Mouse (Mus musculus): ENCODE results near the gene Ifitm5. TPM values are rescaled to one million over a fixed set of nuclear protein-coding genes. Genes with fewer than 3 reads are reported as not detected.

Gene Ifitm5
- polyA plus RNA-seq, 1 experiment from 2014 or later: 6.6 TPM

- H3K9me3 ChIP-seq (ENCODE audit: control insufficient read depth, low read length): no peaks in the 10 kb centered on the region
- H3K36me3 ChIP-seq (ENCODE audit: control insufficient read depth, insufficient read depth, low read length): peaks cover 26% of the 10 kb centered on the region
- WGBS: 33% methylated on average over 7 of the region's 7 CpGs
- H3K4me3 ChIP-seq (ENCODE audit: low read length): no peak overlapping the region
- H3K27me3 ChIP-seq (ENCODE audit: control insufficient read depth, insufficient read depth, low read depth, low read length): no peaks in the 10 kb centered on the region
- H3K9ac ChIP-seq (ENCODE audit: low read length): no peak overlapping the region
- no peak for ATAC-seq (ENCODE audit: low read depth)
- H3K4me2 ChIP-seq (ENCODE audit: low read depth, low read length): no peak overlapping the region
- peaks cover 28% of the 10 kb centered on the region for H3K4me1 ChIP-seq (replicated peaks; ENCODE audit: control insufficient read depth, insufficient read depth, low read length)
- peak overlapping the region; percentile 33; the same call in 1 of the 2 replicates for H3K27ac ChIP-seq (ENCODE audit: low read length)
These were observed 3.1 kb downstream of the Ifitm5 start for GRCm38 (mm10) chr7:140946980-140947379.

- Histone ChIP-seq H3K4me1 (replicated peaks; ENCODE audit: control insufficient read depth, insufficient read depth, low read length) (peaks cover 26% of the 10 kb centered on the region), H3K27ac (ENCODE audit: low read length) (no peak overlapping the region), H3K4me2 (ENCODE audit: low read depth, low read length) (no peak overlapping the region), H3K36me3 (ENCODE audit: control insufficient read depth, insufficient read depth, low read length) (peaks cover 26% of the 10 kb centered on the region), H3K4me3 (ENCODE audit: low read length) (no peak overlapping the region), H3K9ac (ENCODE audit: low read length) (no peak overlapping the region), H3K9me3 (ENCODE audit: control insufficient read depth, low read length) (no peaks in the 10 kb centered on the region), H3K27me3 (ENCODE audit: control insufficient read depth, insufficient read depth, low read depth, low read length) (no peaks in the 10 kb centered on the region)
- ATAC-seq (ENCODE audit: low read depth): no peak
- WGBS: 87% methylated on average over 10 of the region's 10 CpGs
These were observed 3.8 kb downstream of the Ifitm5 start for GRCm38 (mm10) chr7:140946311-140946710.

- Histone ChIP-seq H3K4me3 (ENCODE audit: low read length) (no peak overlapping the region), H3K36me3 (ENCODE audit: control insufficient read depth, insufficient read depth, low read length) (peaks cover 26% of the 10 kb centered on the region), H3K4me1 (replicated peaks; ENCODE audit: control insufficient read depth, insufficient read depth, low read length) (peaks cover 16% of the 10 kb centered on the region), H3K9me3 (ENCODE audit: control insufficient read depth, low read length) (no peaks in the 10 kb centered on the region), H3K4me2 (ENCODE audit: low read depth, low read length) (no peak overlapping the region), H3K27ac (ENCODE audit: low read length) (no peak overlapping the region), H3K27me3 (ENCODE audit: control insufficient read depth, insufficient read depth, low read depth, low read length) (no peaks in the 10 kb centered on the region), H3K9ac (ENCODE audit: low read length) (no peak overlapping the region)
- ATAC-seq (ENCODE audit: low read depth): no peak
- 87% methylated on average over 5 of the region's 5 CpGs for WGBS
These were observed 4.8 kb downstream of the Ifitm5 start for GRCm38 (mm10) chr7:140945247-140945646.

- Histone ChIP-seq H3K27ac (ENCODE audit: low read length) (no peak overlapping the region), H3K4me1 (replicated peaks; ENCODE audit: control insufficient read depth, insufficient read depth, low read length) (peaks cover 20% of the 10 kb centered on the region), H3K27me3 (ENCODE audit: control insufficient read depth, insufficient read depth, low read depth, low read length) (no peaks in the 10 kb centered on the region), H3K4me3 (ENCODE audit: low read length) (no peak overlapping the region), H3K9ac (ENCODE audit: low read length) (no peak overlapping the region), H3K9me3 (ENCODE audit: control insufficient read depth, low read length) (no peaks in the 10 kb centered on the region), H3K4me2 (ENCODE audit: low read depth, low read length) (no peak overlapping the region), H3K36me3 (ENCODE audit: control insufficient read depth, insufficient read depth, low read length) (peaks cover 23% of the 10 kb centered on the region)
- no peak for ATAC-seq (ENCODE audit: low read depth)
- WGBS: 84% methylated on average over 7 of the region's 7 CpGs
These were observed 5.9 kb downstream of the Ifitm5 start for GRCm38 (mm10) chr7:140944236-140944635.

GRCm38 (mm10) chr7:140943356-140943755, 6.7 kb downstream of the Ifitm5 start:
- WGBS: 62% methylated on average over 4 of the region's 4 CpGs
- no peak overlapping the region for H3K4me3 ChIP-seq (ENCODE audit: low read length)
- H3K9me3 ChIP-seq (ENCODE audit: control insufficient read depth, low read length): no peaks in the 10 kb centered on the region
- peaks cover 21% of the 10 kb centered on the region for H3K4me1 ChIP-seq (replicated peaks; ENCODE audit: control insufficient read depth, insufficient read depth, low read length)
- no peak overlapping the region for H3K27ac ChIP-seq (ENCODE audit: low read length)
- no peaks in the 10 kb centered on the region for H3K27me3 ChIP-seq (ENCODE audit: control insufficient read depth, insufficient read depth, low read depth, low read length)
- ATAC-seq (ENCODE audit: low read depth): no peak
- no peak overlapping the region; the same call in 1 of the 2 replicates for H3K9ac ChIP-seq (ENCODE audit: low read length)
- peaks cover 15% of the 10 kb centered on the region for H3K36me3 ChIP-seq (ENCODE audit: control insufficient read depth, insufficient read depth, low read length)
- no peak overlapping the region for H3K4me2 ChIP-seq (ENCODE audit: low read depth, low read length)

- Histone ChIP-seq H3K4me1 (replicated peaks; ENCODE audit: control insufficient read depth, insufficient read depth, low read length) (peaks cover 21% of the 10 kb centered on the region), H3K9me3 (ENCODE audit: control insufficient read depth, low read length) (no peaks in the 10 kb centered on the region), H3K4me2 (ENCODE audit: low read depth, low read length) (peak overlapping the region; percentile 62), H3K27me3 (ENCODE audit: control insufficient read depth, insufficient read depth, low read depth, low read length) (no peaks in the 10 kb centered on the region), H3K36me3 (ENCODE audit: control insufficient read depth, insufficient read depth, low read length) (peaks cover 10% of the 10 kb centered on the region), H3K27ac (ENCODE audit: low read length) (peak overlapping the region; percentile 95), H3K9ac (ENCODE audit: low read length) (peak overlapping the region; percentile 86; the same call in 1 of the 2 replicates), H3K4me3 (ENCODE audit: low read length) (no peak overlapping the region)
- WGBS: 86% methylated on average over 10 of the region's 10 CpGs
- no peak for ATAC-seq (ENCODE audit: low read depth)
These were observed 7.3 kb downstream of the Ifitm5 start for GRCm38 (mm10) chr7:140942811-140943210.

GRCm38 (mm10) chr7:140942341-140942740, 7.8 kb downstream of the Ifitm5 start:
- Histone ChIP-seq H3K9ac (ENCODE audit: low read length) (peak overlapping the region; percentile 86), H3K4me1 (replicated peaks; ENCODE audit: control insufficient read depth, insufficient read depth, low read length) (peaks cover 21% of the 10 kb centered on the region), H3K9me3 (ENCODE audit: control insufficient read depth, low read length) (no peaks in the 10 kb centered on the region), H3K27me3 (ENCODE audit: control insufficient read depth, insufficient read depth, low read depth, low read length) (no peaks in the 10 kb centered on the region), H3K4me2 (ENCODE audit: low read depth, low read length) (peak overlapping the region; percentile 62), H3K4me3 (ENCODE audit: low read length) (peak overlapping the region; percentile 55), H3K36me3 (ENCODE audit: control insufficient read depth, insufficient read depth, low read length) (peaks cover 9% of the 10 kb centered on the region), H3K27ac (ENCODE audit: low read length) (peak overlapping the region; percentile 95)
- ATAC-seq (ENCODE audit: low read depth): peak; percentile 1
- 36% methylated on average over 9 of the region's 9 CpGs for WGBS

GRCm38 (mm10) chr7:140941222-140942051, 8.7 kb downstream of the Ifitm5 start, which contains the start of gene Pgghg:
Gene Pgghg (plus strand): TSS chr7:140941391.
- Histone ChIP-seq H3K27ac (ENCODE audit: low read length) (peak within 1 kb of the TSS; percentile 95), H3K4me1 (replicated peaks; ENCODE audit: control insufficient read depth, insufficient read depth, low read length) (peaks cover 19% of the 10 kb centered on the region), H3K4me2 (ENCODE audit: low read depth, low read length) (peak within 1 kb of the TSS; percentile 62), H3K9me3 (ENCODE audit: control insufficient read depth, low read length) (no peaks in the 10 kb centered on the region), H3K4me3 (ENCODE audit: low read length) (peak within 1 kb of the TSS; percentile 55), H3K9ac (ENCODE audit: low read length) (peak within 1 kb of the TSS; percentile 86), H3K36me3 (ENCODE audit: control insufficient read depth, insufficient read depth, low read length) (peaks cover 4% of the 10 kb centered on the region), H3K27me3 (ENCODE audit: control insufficient read depth, insufficient read depth, low read depth, low read length) (no peaks in the 10 kb centered on the region)
- 2% methylated on average over 33 of the region's 33 CpGs for WGBS
- peak; percentile 93 for ATAC-seq (ENCODE audit: low read depth)

- Histone ChIP-seq H3K4me1 (replicated peaks; ENCODE audit: control insufficient read depth, insufficient read depth, low read length) (peaks cover 19% of the 10 kb centered on the region), H3K9me3 (ENCODE audit: control insufficient read depth, low read length) (no peaks in the 10 kb centered on the region), H3K27me3 (ENCODE audit: control insufficient read depth, insufficient read depth, low read depth, low read length) (no peaks in the 10 kb centered on the region; the same call in 1 of the 2 replicates), H3K36me3 (ENCODE audit: control insufficient read depth, insufficient read depth, low read length) (no peaks in the 10 kb centered on the region), H3K27ac (ENCODE audit: low read length) (peak overlapping the region; percentile 56), H3K4me2 (ENCODE audit: low read depth, low read length) (peak overlapping the region; percentile 38), H3K9ac (ENCODE audit: low read length) (peak overlapping the region; percentile 26; the same call in 1 of the 2 replicates), H3K4me3 (ENCODE audit: low read length) (no peak overlapping the region)
- WGBS: 11% methylated on average over 7 of the region's 8 CpGs
- peak; percentile 29 for ATAC-seq (ENCODE audit: low read depth)
These were observed 10.4 kb downstream of the Ifitm5 start for GRCm38 (mm10) chr7:140939669-140940171.

Measured in lung, embryonic 16.5 days (tissue).